Mouse (Mus musculus) heart, embryonic 12.5 days (tissue): ENCODE data around the gene Gnb1. TPM values are rescaled to one million over a fixed set of nuclear protein-coding genes. Genes with fewer than 3 reads are reported as not detected.

Source experiments
- ATAC-seq: fragments of 200-750 bp; cut with Nextera tagmentation; 2 replicates; pipeline ENCODE4 v1.8.0; 2017; ENCODE audit warnings: moderate TSS enrichment, moderate library complexity; ENCODE audit not compliant: insufficient number of reproducible peaks, low FRiP score
- H3K27ac ChIP-seq: fragments of 300-500 bp; sonication (generic); 2 replicates; pipeline ENCODE4 v1.5.1; 2016; ENCODE audit warnings: mild to moderate bottlenecking, moderate library complexity; ENCODE audit not compliant: poor library complexity, severe bottlenecking
- H3K27me3 ChIP-seq: fragments of 300-500 bp; sonication (generic); replicated peaks from 2 replicates; pipeline ENCODE4 v1.6.1; 2016; ENCODE audit warnings: mild to moderate bottlenecking, moderate library complexity
- H3K36me3 ChIP-seq: fragments of 300-500 bp; sonication (generic); 2 replicates; pipeline ENCODE4 v1.6.1; 2016; ENCODE audit warnings: mild to moderate bottlenecking, moderate library complexity
- H3K4me1 ChIP-seq: fragments of 300-500 bp; sonication (generic); replicated peaks from 2 replicates; pipeline ENCODE4 v1.6.1; 2016; ENCODE audit warnings: mild to moderate bottlenecking
- H3K4me2 ChIP-seq: fragments of 300-500 bp; sonication (generic); 2 replicates; pipeline ENCODE4 v1.6.1; 2016; ENCODE audit warnings: mild to moderate bottlenecking, moderate library complexity
- H3K4me3 ChIP-seq: fragments of 300-500 bp; sonication (generic); 2 replicates; pipeline ENCODE4 v1.5.1; 2016; ENCODE audit warnings: mild to moderate bottlenecking
- H3K9ac ChIP-seq: fragments of 300-500 bp; sonication (generic); 2 replicates; pipeline ENCODE4 v1.6.1; 2016; ENCODE audit warnings: mild to moderate bottlenecking, moderate library complexity
- H3K9me3 ChIP-seq: fragments of 300-500 bp; sonication (generic); replicated peaks from 2 replicates; pipeline ENCODE4 v1.6.1; 2016; ENCODE audit warnings: mild to moderate bottlenecking, moderate library complexity
- WGBS: fragments of 180-500 bp; shearing (Covaris S2); methylation state at CpG from one replicate; pipeline ENCODE4 v1.1.7; 2016; 5-methylcytosine and 5-hydroxymethylcytosine counted together
- polyA plus RNA-seq: library from polyadenylated mRNA; unstranded; fragments of >200 nt; fragmentation: Nextera tagmentation; extraction: Ambion mirVana; gene quantifications from 2 replicates; pipeline ENCODE4 v1.2.1, GENCODE M21; 2016

Gene Gnb1
- polyA plus RNA-seq, 1 experiment from 2014 or later: 394 TPM

DNA sequence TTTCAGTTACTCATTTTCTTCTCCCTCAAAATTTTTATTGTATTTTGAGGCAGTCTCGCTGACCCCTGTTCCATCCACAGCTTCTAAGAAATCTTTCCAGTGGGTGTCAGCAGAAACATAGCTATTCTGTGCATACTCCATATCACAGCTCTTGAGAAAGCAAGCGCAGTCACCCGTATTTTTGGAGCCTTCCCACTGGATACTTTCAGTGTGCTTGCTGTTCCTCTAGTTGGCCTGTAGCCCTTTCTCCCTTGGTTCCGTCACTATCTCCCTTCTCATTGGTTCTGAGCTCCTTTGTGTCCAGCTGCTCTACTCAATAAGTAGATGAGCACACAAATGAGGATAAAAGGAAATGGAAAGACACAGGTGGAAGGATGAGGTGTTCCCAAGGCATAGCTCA, 59.9 kb downstream of the Gnb1 start:
- ATAC-seq: no peak
- Histone ChIP-seq H3K36me3 (peaks cover 75% of the 10 kb centered on the region), H3K27ac (no peak overlapping the region), H3K4me3 (no peak overlapping the region), H3K9me3 (no peaks in the 10 kb centered on the region), H3K4me1 (no peaks in the 10 kb centered on the region), H3K9ac (no peak overlapping the region), H3K27me3 (no peaks in the 10 kb centered on the region), H3K4me2 (no peak overlapping the region)
- 93% methylated on average over 4 of the region's 4 CpGs for WGBS

DNA sequence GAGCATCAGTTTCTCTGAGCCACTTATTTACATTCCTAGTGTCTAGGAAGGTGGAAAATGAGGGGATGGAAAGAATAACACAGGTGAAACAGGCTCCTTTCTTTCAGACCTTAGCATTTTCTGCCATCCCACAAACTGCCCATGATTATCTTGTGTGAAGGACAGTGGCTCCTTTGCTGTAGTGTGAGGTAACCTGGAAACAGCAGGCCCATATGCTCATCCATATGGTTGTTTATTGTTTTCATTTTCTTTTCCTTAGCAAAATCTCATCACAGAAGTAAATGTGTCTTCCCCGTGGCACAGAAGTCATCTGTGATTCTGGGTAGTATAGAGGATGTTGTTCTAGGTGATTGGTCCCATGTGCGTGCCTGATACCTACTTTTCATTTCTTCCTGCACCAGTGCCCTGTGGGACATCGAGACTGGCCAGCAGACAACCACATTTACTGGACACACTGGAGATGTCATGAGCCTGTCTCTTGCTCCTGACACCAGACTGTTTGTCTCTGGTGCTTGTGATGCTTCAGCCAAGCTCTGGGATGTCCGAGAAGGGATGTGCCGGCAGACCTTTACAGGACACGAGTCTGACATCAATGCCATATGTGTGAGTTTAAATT, 61.9 kb downstream of the Gnb1 start:
- Histone ChIP-seq H3K27me3 (no peaks in the 10 kb centered on the region), H3K4me1 (0 out of 2 replicates have a peak, but pooled peaks cover 2% of the 10 kb centered on the region), H3K4me3 (no peak overlapping the region), H3K36me3 (peaks cover 84% of the 10 kb centered on the region), H3K4me2 (no peak overlapping the region), H3K27ac (no peak overlapping the region), H3K9me3 (no peaks in the 10 kb centered on the region), H3K9ac (no peak overlapping the region)
- no peak for ATAC-seq
- WGBS: 91% methylated on average over 6 of the region's 6 CpGs

DNA sequence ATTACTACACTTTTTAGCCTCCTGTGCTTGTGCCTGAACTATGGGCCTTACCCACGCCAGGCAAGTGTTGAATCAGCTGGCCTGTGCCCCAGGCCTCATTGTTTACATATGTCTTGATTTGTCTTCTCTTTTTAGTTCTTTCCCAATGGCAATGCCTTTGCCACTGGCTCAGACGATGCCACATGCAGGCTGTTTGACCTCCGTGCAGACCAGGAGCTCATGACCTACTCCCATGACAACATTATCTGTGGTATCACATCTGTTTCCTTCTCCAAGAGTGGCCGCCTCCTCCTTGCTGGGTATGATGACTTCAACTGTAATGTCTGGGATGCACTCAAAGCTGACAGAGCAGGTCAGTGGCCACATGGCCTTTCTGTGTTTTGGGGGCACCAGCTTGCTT, 63.7 kb downstream of the Gnb1 start:
- Histone ChIP-seq H3K27ac (no peak overlapping the region), H3K4me1 (peaks cover 14% of the 10 kb centered on the region), H3K9me3 (no peaks in the 10 kb centered on the region), H3K4me3 (no peak overlapping the region), H3K4me2 (no peak overlapping the region), H3K27me3 (no peaks in the 10 kb centered on the region), H3K36me3 (peaks cover 89% of the 10 kb centered on the region), H3K9ac (no peak overlapping the region)
- ATAC-seq: no peak
- 61% methylated on average over 4 of the region's 4 CpGs for WGBS

DNA sequence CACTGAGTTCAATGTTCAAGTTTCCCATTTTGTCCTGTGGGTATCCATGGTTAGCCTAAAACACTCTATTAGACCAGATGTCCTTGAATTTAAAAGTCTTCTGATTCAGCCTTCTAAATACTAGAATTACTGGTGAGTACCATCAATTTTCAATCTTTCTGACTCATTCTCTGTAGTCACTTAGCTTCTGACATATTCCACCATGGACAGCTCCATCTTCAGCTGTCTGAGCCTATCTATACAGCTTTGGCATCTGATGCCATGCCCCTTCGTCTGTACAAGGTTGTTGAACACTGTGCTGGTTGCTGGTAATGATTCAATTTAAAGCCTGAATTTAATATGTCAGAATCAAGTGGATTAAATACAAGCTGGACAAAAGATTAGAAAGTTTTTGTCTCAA, 64.3 kb downstream of the Gnb1 start:
- Histone ChIP-seq H3K9me3 (no peaks in the 10 kb centered on the region), H3K4me3 (no peak overlapping the region), H3K9ac (no peak overlapping the region), H3K4me2 (no peak overlapping the region), H3K36me3 (peaks cover 90% of the 10 kb centered on the region), H3K27me3 (no peaks in the 10 kb centered on the region), H3K4me1 (peaks cover 20% of the 10 kb centered on the region), H3K27ac (no peak overlapping the region)
- no peak for ATAC-seq
- 66% methylated on average over 1 of the region's 1 CpGs for WGBS

DNA sequence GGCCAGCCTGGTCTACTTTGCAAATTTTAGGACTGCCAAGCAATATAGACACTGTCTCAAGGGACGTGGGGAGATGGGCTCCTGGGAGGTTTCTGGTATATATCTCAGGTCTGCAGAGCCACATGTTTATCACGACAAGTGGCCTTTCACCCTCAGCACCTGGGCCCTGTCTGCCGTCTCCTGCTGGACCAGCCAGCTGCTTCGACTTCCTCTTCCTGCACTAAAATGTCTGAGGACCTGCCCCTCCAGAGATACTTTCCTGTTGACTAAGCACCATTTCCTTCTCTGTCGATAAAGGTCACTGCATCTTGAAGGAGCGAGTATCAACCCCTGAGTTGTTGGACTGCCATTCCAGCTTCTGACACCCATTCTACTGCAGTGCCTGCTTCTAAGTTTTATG, 68.3 kb downstream of the Gnb1 start:
- no peaks in the 10 kb centered on the region for H3K27me3 ChIP-seq
- WGBS: 53% methylated on average over 6 of the region's 6 CpGs
- H3K27ac ChIP-seq: no peak overlapping the region
- H3K9me3 ChIP-seq: no peaks in the 10 kb centered on the region
- H3K4me2 ChIP-seq: no peak overlapping the region
- no peak for ATAC-seq
- H3K4me3 ChIP-seq: no peak overlapping the region
- peaks cover 64% of the 10 kb centered on the region for H3K36me3 ChIP-seq
- no peak overlapping the region for H3K9ac ChIP-seq
- peaks cover 46% of the 10 kb centered on the region for H3K4me1 ChIP-seq

DNA sequence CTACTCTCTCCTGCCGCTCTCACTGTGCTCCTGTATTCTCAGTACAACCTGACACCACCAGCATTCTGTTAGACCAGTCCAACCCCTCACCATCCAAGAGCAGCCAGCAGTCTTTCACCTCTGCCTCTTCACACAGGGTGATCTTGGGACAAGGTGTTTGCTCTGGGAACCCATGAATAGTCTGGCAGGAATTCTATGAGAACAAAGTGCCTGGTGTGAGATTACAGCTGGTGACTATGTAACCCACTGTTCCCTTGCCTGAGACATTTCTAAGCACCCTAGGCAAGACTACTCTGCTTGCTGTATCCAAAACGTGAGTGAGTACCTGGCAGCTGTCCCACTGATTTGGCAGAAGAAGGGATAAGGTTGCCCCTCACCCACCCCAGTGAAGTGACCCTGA, 69.8 kb downstream of the Gnb1 start:
- Histone ChIP-seq H3K27me3 (no peaks in the 10 kb centered on the region), H3K9ac (no peak overlapping the region), H3K4me1 (peaks cover 58% of the 10 kb centered on the region), H3K4me2 (no peak overlapping the region), H3K4me3 (no peak overlapping the region), H3K36me3 (peaks cover 49% of the 10 kb centered on the region), H3K9me3 (no peaks in the 10 kb centered on the region), H3K27ac (peak overlapping the region; percentile 95)
- WGBS: 42% methylated on average over 2 of the region's 2 CpGs
- ATAC-seq: no peak

DNA sequence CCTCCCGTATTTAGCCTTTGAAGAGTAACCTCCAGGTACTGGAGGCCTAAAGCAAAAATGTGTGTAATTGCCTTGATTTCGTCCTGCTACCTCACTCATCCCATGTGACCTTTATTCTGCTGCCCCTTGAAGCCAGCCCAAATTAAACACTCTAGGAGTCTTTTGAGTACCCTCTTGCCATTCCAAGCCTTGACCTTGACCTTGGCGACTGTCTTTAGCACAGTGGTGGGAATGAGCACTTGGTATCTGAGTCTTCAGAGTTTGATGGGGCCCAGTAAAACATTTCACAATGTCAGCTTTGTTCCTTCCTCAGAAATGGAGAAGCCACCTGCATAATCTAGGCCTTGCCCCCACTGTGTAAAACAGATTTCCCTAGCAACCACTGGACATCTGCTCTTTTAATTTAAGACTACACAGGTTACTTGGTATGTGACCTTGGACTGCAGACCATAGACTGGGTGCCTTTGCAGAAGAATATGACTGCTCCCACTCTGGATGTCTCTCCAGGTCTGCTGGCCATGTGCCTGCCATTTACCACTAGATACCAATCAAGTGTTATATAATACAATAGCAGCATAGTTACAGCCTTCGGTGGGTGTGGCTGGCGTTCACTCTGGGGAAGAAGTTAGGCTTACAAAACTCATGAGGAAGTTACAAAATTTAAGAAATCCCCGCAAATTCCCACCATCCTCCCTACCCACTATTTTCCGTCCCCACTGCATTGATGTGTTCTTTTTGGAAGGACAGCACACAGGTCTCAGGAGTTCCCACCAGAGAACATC, 70.7 kb downstream of the Gnb1 start, which contains the start of gene Nadk:
Gene Nadk (plus strand): TSS at position 718 of the 782 bp plus-strand sequence.
- H3K9ac ChIP-seq: peak within 1 kb of the TSS; percentile 40; the same call in 1 of the 2 replicates
- H3K27me3 ChIP-seq: no peaks in the 10 kb centered on the region
- H3K4me2 ChIP-seq: peak within 1 kb of the TSS; percentile 93
- H3K4me3 ChIP-seq: peak within 1 kb of the TSS; percentile 91
- no peaks in the 10 kb centered on the region for H3K9me3 ChIP-seq
- 67% methylated on average over 7 of the region's 7 CpGs for WGBS
- no peak for ATAC-seq
- peak within 1 kb of the TSS; percentile 95 for H3K27ac ChIP-seq
- peaks cover 65% of the 10 kb centered on the region for H3K4me1 ChIP-seq
- H3K36me3 ChIP-seq: peaks cover 40% of the 10 kb centered on the region

DNA sequence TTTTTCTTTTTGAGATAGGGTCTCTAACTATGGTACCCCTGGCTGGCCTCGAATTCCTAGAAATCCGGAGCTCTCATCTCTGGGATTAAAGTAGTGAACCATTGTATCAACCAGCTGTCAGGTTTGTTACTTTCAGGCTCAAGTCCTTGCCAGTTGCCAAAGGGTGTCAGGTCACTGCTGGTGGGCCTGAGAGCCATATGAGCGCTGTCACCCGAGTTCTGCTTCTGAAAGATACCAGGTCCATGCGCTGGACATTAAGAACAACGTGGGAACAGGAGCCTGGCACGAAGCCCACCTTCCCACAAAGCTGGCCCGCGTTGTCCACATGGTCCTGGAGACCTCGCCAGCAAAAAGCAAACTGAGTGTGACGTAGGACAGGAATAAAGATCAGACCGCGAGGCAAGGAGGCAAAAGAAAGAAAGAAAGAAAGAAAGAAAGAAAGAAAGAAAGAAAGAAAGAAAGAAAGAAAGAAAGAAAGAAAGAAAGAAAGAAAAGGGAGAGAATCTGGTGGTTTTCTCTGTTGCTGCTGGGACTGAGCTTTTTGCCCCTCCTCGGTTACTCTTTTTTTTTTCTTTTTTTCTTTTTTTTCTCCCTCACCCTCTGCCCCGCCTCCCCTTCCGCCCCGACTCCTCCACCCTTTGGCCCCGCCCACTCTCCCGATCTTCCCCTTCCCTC, 71.7 kb downstream of the Gnb1 start:
- no peaks in the 10 kb centered on the region for H3K27me3 ChIP-seq
- H3K4me2 ChIP-seq: peak overlapping the region; percentile 93
- under 1% methylated on average over 19 of the region's 19 CpGs for WGBS
- H3K9ac ChIP-seq: peak overlapping the region; percentile 40; the same call in 1 of the 2 replicates
- peaks cover 63% of the 10 kb centered on the region for H3K4me1 ChIP-seq
- ATAC-seq: peak; percentile 41
- peak overlapping the region; percentile 91 for H3K4me3 ChIP-seq
- no peaks in the 10 kb centered on the region for H3K9me3 ChIP-seq
- H3K27ac ChIP-seq: peak overlapping the region; percentile 95
- H3K36me3 ChIP-seq: peaks cover 33% of the 10 kb centered on the region

DNA sequence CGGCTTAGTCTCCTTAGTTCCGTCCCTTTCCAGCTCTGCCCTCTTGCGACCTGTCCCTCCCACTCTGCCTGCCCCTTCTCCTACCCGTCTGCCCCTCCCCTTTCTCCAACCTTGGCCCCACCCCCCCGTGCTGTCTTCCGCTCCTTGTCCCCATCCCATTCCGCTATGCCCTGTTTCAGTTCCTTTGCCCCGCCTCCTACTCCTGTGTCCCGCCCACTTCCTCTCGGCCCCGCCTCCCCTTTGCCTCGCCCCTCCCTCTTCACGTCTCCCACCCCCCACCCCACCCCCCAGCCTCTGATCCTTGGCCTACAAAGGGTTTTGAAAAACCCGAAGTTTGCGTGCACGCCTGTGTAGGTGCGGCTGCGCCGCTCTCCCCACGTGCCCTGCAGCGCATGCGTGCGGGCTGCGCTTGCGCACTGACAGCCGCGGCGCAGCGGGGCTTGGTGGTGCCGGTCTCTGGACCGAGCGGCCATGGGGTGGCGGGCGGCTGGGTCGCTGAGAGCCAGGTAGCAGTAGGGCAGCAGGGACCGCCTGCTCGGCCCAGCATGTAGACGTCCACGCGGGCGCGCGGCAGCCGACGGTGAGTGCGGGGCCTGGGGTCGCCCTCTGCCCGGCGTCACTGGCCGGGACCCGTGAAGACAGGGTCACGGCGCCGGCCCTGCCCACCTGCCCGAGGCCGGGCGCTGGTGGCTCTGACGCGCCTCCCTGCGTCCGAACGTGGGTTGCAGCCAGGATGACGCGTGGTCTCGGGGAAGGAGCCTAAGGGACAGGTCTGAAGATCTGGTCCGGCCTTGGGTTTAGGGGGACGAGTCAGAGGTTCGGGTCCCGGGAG, 72.5 kb downstream of the Gnb1 start:
- Histone ChIP-seq H3K4me1 (peaks cover 63% of the 10 kb centered on the region), H3K27me3 (no peaks in the 10 kb centered on the region), H3K4me3 (peak overlapping the region; percentile 91), H3K9me3 (no peaks in the 10 kb centered on the region), H3K4me2 (peak overlapping the region; percentile 93), H3K9ac (peak overlapping the region; percentile 88), H3K36me3 (peaks cover 28% of the 10 kb centered on the region), H3K27ac (peak overlapping the region; percentile 95)
- WGBS: under 1% methylated on average over 69 of the region's 69 CpGs
- peak; percentile 96 for ATAC-seq

DNA sequence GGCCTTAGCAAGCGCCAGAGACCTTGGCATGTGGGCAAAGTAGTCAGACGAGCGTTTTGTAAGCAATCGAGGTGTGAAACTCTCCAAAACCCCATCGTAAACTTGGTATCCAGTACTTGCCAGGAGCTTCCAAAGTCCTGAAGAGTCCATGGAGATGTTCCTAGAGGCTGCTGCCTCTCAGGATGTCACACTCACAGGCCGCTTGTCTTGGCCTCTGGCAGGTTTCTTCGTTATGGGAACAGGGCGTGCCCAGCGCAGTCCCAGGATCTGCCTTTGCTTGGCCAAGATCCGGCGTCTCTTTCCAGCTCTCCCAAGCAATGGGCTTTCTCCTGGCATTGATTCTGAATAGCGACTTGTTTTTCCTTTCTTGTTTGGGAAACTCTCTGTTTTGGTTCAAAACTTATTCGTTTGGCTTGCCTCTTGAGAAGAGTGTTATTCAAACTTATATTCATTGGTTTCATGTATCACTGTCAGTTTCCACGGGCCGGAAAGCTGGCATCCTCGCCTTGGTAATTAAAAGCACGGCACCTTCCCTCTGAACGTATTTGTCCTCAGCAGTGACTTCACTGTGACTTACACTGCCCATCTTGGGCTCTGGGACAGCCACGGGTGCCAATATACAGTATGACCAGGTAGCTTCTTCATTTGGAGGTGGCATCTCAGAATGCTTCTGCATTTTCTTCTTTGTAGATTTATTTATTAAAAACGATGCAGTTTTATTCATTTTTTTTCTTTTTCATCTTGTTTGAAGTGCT, 73.3 kb downstream of the Gnb1 start:
- H3K4me1 ChIP-seq: peaks cover 57% of the 10 kb centered on the region

More for the DNA sequence above, 73.3 kb downstream of the Gnb1 start:
- no peaks in the 10 kb centered on the region for H3K27me3 ChIP-seq
- H3K4me3 ChIP-seq: peak overlapping the region; percentile 91
- 16% methylated on average over 20 of the region's 20 CpGs for WGBS
- H3K9ac ChIP-seq: peak overlapping the region; percentile 88
- H3K9me3 ChIP-seq: no peaks in the 10 kb centered on the region
- peaks cover 19% of the 10 kb centered on the region for H3K36me3 ChIP-seq
- H3K4me2 ChIP-seq: peak overlapping the region; percentile 93
- ATAC-seq: no peak
- H3K27ac ChIP-seq: peak overlapping the region; percentile 95
